Mouse (Mus musculus) neural tube, embryonic 13.5 days (tissue): Measurements from ENCODE around the gene Nek2. TPM values are rescaled to one million over a fixed set of nuclear protein-coding genes. Genes with fewer than 3 reads are reported as not detected.
A peak's percentile ranks its signal among the peaks of the same experiment; 100 is the strongest.

Experiments
- ATAC-seq: fragments of 200-750 bp; cut with Nextera tagmentation; 2 replicates; pipeline ENCODE4 v1.8.0; 2017; ENCODE audit warnings: low read depth, mild to moderate bottlenecking, moderate TSS enrichment, moderate library complexity
- H3K27ac ChIP-seq: fragments of 300-500 bp; sonication (generic); replicated peaks from 2 replicates; pipeline ENCODE4 v1.5.1; 2015; ENCODE audit warnings: moderate library complexity, mild to moderate bottlenecking, inconsistent platforms
- H3K27me3 ChIP-seq: fragments of 300-500 bp; sonication (generic); 2 replicates; pipeline ENCODE4 v1.6.1; 2015; ENCODE audit warnings: mild to moderate bottlenecking, inconsistent platforms
- H3K36me3 ChIP-seq: fragments of 300-500 bp; sonication (generic); 2 replicates; pipeline ENCODE4 v1.6.1; 2015; ENCODE audit warnings: mild to moderate bottlenecking, inconsistent platforms
- H3K4me1 ChIP-seq: fragments of 300-500 bp; sonication (generic); replicated peaks from 2 replicates; pipeline ENCODE4 v1.6.1; 2015; ENCODE audit warnings: inconsistent platforms
- H3K4me2 ChIP-seq: fragments of 300-500 bp; sonication (generic); 2 replicates; pipeline ENCODE4 v1.6.1; 2015; ENCODE audit warnings: inconsistent platforms, mild to moderate bottlenecking, moderate library complexity
- H3K4me3 ChIP-seq: fragments of 300-500 bp; sonication (generic); 2 replicates; pipeline ENCODE4 v1.5.1; 2015; ENCODE audit warnings: mild to moderate bottlenecking, inconsistent platforms
- H3K9ac ChIP-seq: fragments of 300-500 bp; sonication (generic); 2 replicates; pipeline ENCODE4 v1.6.1; 2015; ENCODE audit warnings: moderate library complexity, mild to moderate bottlenecking, inconsistent platforms
- H3K9me3 ChIP-seq: fragments of 300-500 bp; sonication (generic); 2 replicates; pipeline ENCODE4 v1.6.1; 2016; ENCODE audit warnings: inconsistent platforms
- WGBS: fragments of 180-500 bp; shearing (Covaris S2); methylation state at CpG from one replicate; pipeline ENCODE4 v1.1.7; 2015; 5-methylcytosine and 5-hydroxymethylcytosine counted together
- polyA plus RNA-seq: library from polyadenylated mRNA; unstranded; fragments of >200 nt; fragmentation: Nextera tagmentation; extraction: Ambion mirVana; gene quantifications from 2 replicates; pipeline ENCODE4 v1.2.1, GENCODE M21; 2015

The Nek2 gene
- polyA plus RNA-seq, 1 experiment from 2014 or later, result 6.0 TPM

- no peaks in the 10 kb centered on the region for H3K9me3 ChIP-seq
- H3K4me1 ChIP-seq, result peaks cover 11% of the 10 kb centered on the region
- H3K9ac ChIP-seq, result no peak overlapping the region
- no peaks in the 10 kb centered on the region for H3K36me3 ChIP-seq
- H3K27ac ChIP-seq, result no peak overlapping the region
- H3K4me2 ChIP-seq, result no peak overlapping the region
- WGBS, result 84% methylated on average over 3 of the region's 3 CpGs
- H3K27me3 ChIP-seq, result no peaks in the 10 kb centered on the region
- no peak for ATAC-seq
- H3K4me3 ChIP-seq, result no peak overlapping the region
These were observed 4.6 kb upstream of the Nek2 start for GRCm38 (mm10) chr1:191816596-191816995.

- no peak overlapping the region for H3K27ac ChIP-seq
- no peak overlapping the region for H3K4me2 ChIP-seq
- H3K9me3 ChIP-seq, result no peaks in the 10 kb centered on the region
- H3K36me3 ChIP-seq, result no peaks in the 10 kb centered on the region
- H3K4me1 ChIP-seq, result peaks cover 21% of the 10 kb centered on the region
- no peak overlapping the region for H3K9ac ChIP-seq
- H3K27me3 ChIP-seq, result no peaks in the 10 kb centered on the region
- H3K4me3 ChIP-seq, result no peak overlapping the region
- 40% methylated on average over 19 of the region's 19 CpGs for WGBS
- ATAC-seq, result peak; percentile 46; the same call in 1 of the 2 replicates
These were observed 3.7 kb upstream of the Nek2 start for GRCm38 (mm10) chr1:191817418-191818144.

GRCm38 (mm10) chr1:191818145-191818631 is 3.1 kb upstream of the Nek2 start:
- H3K4me3 ChIP-seq, result no peak overlapping the region
- H3K9me3 ChIP-seq, result no peaks in the 10 kb centered on the region
- no peak overlapping the region for H3K27ac ChIP-seq
- H3K4me1 ChIP-seq, result peaks cover 21% of the 10 kb centered on the region
- no peak overlapping the region for H3K4me2 ChIP-seq
- no peak overlapping the region for H3K9ac ChIP-seq
- ATAC-seq, result no peak
- 29% methylated on average over 6 of the region's 6 CpGs for WGBS
- H3K27me3 ChIP-seq, result no peaks in the 10 kb centered on the region
- no peaks in the 10 kb centered on the region for H3K36me3 ChIP-seq

- ATAC-seq, result no peak
- Histone ChIP-seq H3K4me2 (no peak overlapping the region), H3K9me3 (no peaks in the 10 kb centered on the region), H3K36me3 (no peaks in the 10 kb centered on the region), H3K9ac (no peak overlapping the region), H3K27ac (no peak overlapping the region), H3K4me3 (no peak overlapping the region), H3K4me1 (peaks cover 21% of the 10 kb centered on the region), H3K27me3 (no peaks in the 10 kb centered on the region)
These were observed 2.2 kb upstream of the Nek2 start for GRCm38 (mm10) chr1:191819026-191819425.

GRCm38 (mm10) chr1:191820951-191821325 is 306 bp upstream of the Nek2 start:
- no peak overlapping the region; the same call in 1 of the 2 replicates for H3K27ac ChIP-seq
- 5% methylated on average over 15 of the region's 15 CpGs for WGBS

GRCm38 (mm10) chr1:191829124-191829523 is 7.9 kb downstream of the Nek2 start:
- no peak overlapping the region for H3K4me2 ChIP-seq
- H3K9ac ChIP-seq, result no peak overlapping the region
- H3K36me3 ChIP-seq, result peaks cover 10% of the 10 kb centered on the region; the same call in 1 of the 2 replicates
- H3K27ac ChIP-seq, result no peak overlapping the region
- WGBS, result 87% methylated on average over 3 of the region's 3 CpGs
- H3K9me3 ChIP-seq, result no peaks in the 10 kb centered on the region
- H3K4me3 ChIP-seq, result no peak overlapping the region
- H3K4me1 ChIP-seq, result no peaks in the 10 kb centered on the region
- no peak for ATAC-seq
- no peaks in the 10 kb centered on the region for H3K27me3 ChIP-seq

More at GRCm38 (mm10) chr1:191820951-191821325, 306 bp upstream of the Nek2 start:
- H3K27me3 ChIP-seq, result no peaks in the 10 kb centered on the region
- ATAC-seq, result peak; percentile 49
- peak overlapping the region; percentile 94 for H3K4me2 ChIP-seq
- peaks cover 21% of the 10 kb centered on the region for H3K4me1 ChIP-seq
- peak overlapping the region; percentile 68 for H3K9ac ChIP-seq
- peak overlapping the region; percentile 77 for H3K4me3 ChIP-seq
- no peaks in the 10 kb centered on the region for H3K36me3 ChIP-seq
- no peaks in the 10 kb centered on the region for H3K9me3 ChIP-seq

GRCm38 (mm10) chr1:191833396-191833795 is 12.2 kb downstream of the Nek2 start:
- H3K9me3 ChIP-seq, result no peaks in the 10 kb centered on the region
- no peak overlapping the region for H3K4me3 ChIP-seq
- no peak overlapping the region for H3K4me2 ChIP-seq
- no peak overlapping the region for H3K9ac ChIP-seq
- WGBS, result 94% methylated on average over 6 of the region's 6 CpGs
- peaks cover 3% of the 10 kb centered on the region; the same call in 1 of the 2 replicates for H3K36me3 ChIP-seq
- H3K27ac ChIP-seq, result no peak overlapping the region
- H3K27me3 ChIP-seq, result no peaks in the 10 kb centered on the region
- no peaks in the 10 kb centered on the region; the same call in 1 of the 2 replicates for H3K4me1 ChIP-seq
- no peak for ATAC-seq

- 12% methylated on average over 19 of the region's 19 CpGs for WGBS
These were observed 13.6 kb downstream of the Nek2 start for GRCm38 (mm10) chr1:191834825-191835224.

GRCm38 (mm10) chr1:191836318-191836985 is 15.2 kb downstream of the Nek2 start:
- Histone ChIP-seq H3K27ac (no peak overlapping the region), H3K4me2 (no peak overlapping the region), H3K27me3 (no peaks in the 10 kb centered on the region), H3K4me1 (peaks cover 14% of the 10 kb centered on the region), H3K36me3 (no peaks in the 10 kb centered on the region), H3K9ac (no peak overlapping the region), H3K4me3 (no peak overlapping the region), H3K9me3 (no peaks in the 10 kb centered on the region)
- 51% methylated on average over 5 of the region's 5 CpGs for WGBS
- ATAC-seq, result no peak

More at GRCm38 (mm10) chr1:191834825-191835224, 13.6 kb downstream of the Nek2 start:
- Histone ChIP-seq H3K27ac (no peak overlapping the region), H3K36me3 (no peaks in the 10 kb centered on the region), H3K4me2 (no peak overlapping the region), H3K9ac (no peak overlapping the region), H3K9me3 (no peaks in the 10 kb centered on the region), H3K4me1 (peaks cover 12% of the 10 kb centered on the region), H3K27me3 (no peaks in the 10 kb centered on the region), H3K4me3 (no peak overlapping the region)
- ATAC-seq, result peak; percentile 44; the same call in 1 of the 2 replicates

- Histone ChIP-seq H3K27me3 (no peaks in the 10 kb centered on the region), H3K4me2 (no peak overlapping the region), H3K27ac (no peak overlapping the region), H3K36me3 (no peaks in the 10 kb centered on the region), H3K9me3 (no peaks in the 10 kb centered on the region), H3K4me3 (no peak overlapping the region), H3K9ac (no peak overlapping the region), H3K4me1 (peaks cover 14% of the 10 kb centered on the region)
- ATAC-seq, result no peak
- WGBS, result 83% methylated on average over 3 of the region's 3 CpGs
These were observed 16.4 kb downstream of the Nek2 start for GRCm38 (mm10) chr1:191837691-191838090.

- Histone ChIP-seq H3K4me1 (peaks cover 14% of the 10 kb centered on the region), H3K27me3 (no peaks in the 10 kb centered on the region), H3K9me3 (no peaks in the 10 kb centered on the region), H3K9ac (0 out of 2 replicates have a peak overlapping the region, but pooled peaks have one; percentile 26), H3K4me2 (no peak overlapping the region), H3K36me3 (no peaks in the 10 kb centered on the region), H3K27ac (peak overlapping the region; percentile 7; the same call in 1 of the 2 replicates), H3K4me3 (no peak overlapping the region)
- ATAC-seq, result 0 out of 2 replicates have a peak, but pooled peaks have one; percentile 29
- WGBS, result 33% methylated on average over 17 of the region's 17 CpGs
These were observed 17.9 kb downstream of the Nek2 start for GRCm38 (mm10) chr1:191838994-191839741.
